Mouse (Mus musculus): ENCODE measurements around the gene Rab8a. TPM values are rescaled to one million over a fixed set of nuclear protein-coding genes. Genes with fewer than 3 reads are reported as not detected.

Gene Rab8a
- polyA plus RNA-seq, 1 experiment from 2014 or later, result 102 TPM

GRCm38 (mm10) chr8:72208582-72208981 lies 47.6 kb downstream of the Rab8a start:
- DNase-seq (ENCODE audit: low spot score), result no peak

GRCm38 (mm10) chr8:72210222-72210621 lies 49.2 kb downstream of the Rab8a start:
- 74% methylated on average over 4 of the region's 4 CpGs for WGBS
- no peak for DNase-seq (ENCODE audit: low spot score)
- Histone ChIP-seq H3K4me3 (ENCODE audit: low read depth, low read length) (no peak overlapping the region), H3K36me3 (replicated peaks; ENCODE audit: control insufficient read depth, insufficient read depth, low read depth, low read length) (no peaks in the 10 kb centered on the region), H3K27me3 (ENCODE audit: control insufficient read depth, insufficient read depth, low read length) (no peaks in the 10 kb centered on the region), H3K27ac (replicated peaks; ENCODE audit: low read depth, low read length) (no peak overlapping the region), H3K4me1 (ENCODE audit: control insufficient read depth, insufficient read depth, low read length) (no peaks in the 10 kb centered on the region), H3K9me3 (replicated peaks; ENCODE audit: control insufficient read depth, low read length) (no peaks in the 10 kb centered on the region), H3K9ac (replicated peaks; ENCODE audit: low read length) (no peak overlapping the region), H3K4me2 (ENCODE audit: low read depth, low read length) (no peak overlapping the region)
- ATAC-seq (replicated peaks; ENCODE audit: insufficient number of reproducible peaks, low FRiP score, low TSS enrichment, low read depth), result no peak

More at GRCm38 (mm10) chr8:72208582-72208981, 47.6 kb downstream of the Rab8a start:
- Histone ChIP-seq H3K36me3 (replicated peaks; ENCODE audit: control insufficient read depth, insufficient read depth, low read depth, low read length) (no peaks in the 10 kb centered on the region), H3K27me3 (ENCODE audit: control insufficient read depth, insufficient read depth, low read length) (no peaks in the 10 kb centered on the region), H3K9me3 (replicated peaks; ENCODE audit: control insufficient read depth, low read length) (no peaks in the 10 kb centered on the region), H3K4me1 (ENCODE audit: control insufficient read depth, insufficient read depth, low read length) (no peaks in the 10 kb centered on the region), H3K4me2 (ENCODE audit: low read depth, low read length) (no peak overlapping the region), H3K4me3 (ENCODE audit: low read depth, low read length) (no peak overlapping the region), H3K27ac (replicated peaks; ENCODE audit: low read depth, low read length) (no peak overlapping the region), H3K9ac (replicated peaks; ENCODE audit: low read length) (no peak overlapping the region)
- no peak for ATAC-seq (replicated peaks; ENCODE audit: insufficient number of reproducible peaks, low FRiP score, low TSS enrichment, low read depth)
- WGBS, result 68% methylated on average over 1 of the region's 1 CpGs

DNA sequence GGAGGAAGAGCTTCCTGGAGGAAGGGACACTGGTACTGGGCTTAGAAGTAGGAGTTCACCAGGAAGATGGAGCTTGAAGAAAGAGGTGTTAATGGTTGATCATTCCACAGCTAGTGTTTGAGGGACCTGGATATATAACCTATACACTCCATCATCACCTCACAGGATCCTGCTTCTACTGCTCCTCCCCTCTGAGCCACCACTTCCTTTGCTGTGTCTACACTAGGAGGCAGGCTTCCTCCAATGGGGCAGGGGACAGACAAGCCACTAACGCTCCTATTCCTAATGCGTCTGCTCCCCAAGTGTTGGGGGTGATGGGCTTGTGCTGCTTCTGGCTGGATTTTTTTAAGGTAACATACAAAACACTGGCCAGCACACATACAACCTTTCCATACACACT lies 49.7 kb downstream of the Rab8a start:
- Histone ChIP-seq H3K9ac (replicated peaks; ENCODE audit: low read length) (no peak overlapping the region), H3K27ac (replicated peaks; ENCODE audit: low read depth, low read length) (no peak overlapping the region), H3K4me2 (ENCODE audit: low read depth, low read length) (no peak overlapping the region), H3K27me3 (ENCODE audit: control insufficient read depth, insufficient read depth, low read length) (no peaks in the 10 kb centered on the region), H3K36me3 (replicated peaks; ENCODE audit: control insufficient read depth, insufficient read depth, low read depth, low read length) (no peaks in the 10 kb centered on the region), H3K4me1 (ENCODE audit: control insufficient read depth, insufficient read depth, low read length) (no peaks in the 10 kb centered on the region), H3K9me3 (replicated peaks; ENCODE audit: control insufficient read depth, low read length) (no peaks in the 10 kb centered on the region), H3K4me3 (ENCODE audit: low read depth, low read length) (no peak overlapping the region)
- no peak for ATAC-seq (replicated peaks; ENCODE audit: insufficient number of reproducible peaks, low FRiP score, low TSS enrichment, low read depth)
- no peak for DNase-seq (ENCODE audit: low spot score)
- 71% methylated on average over 2 of the region's 2 CpGs for WGBS

DNA sequence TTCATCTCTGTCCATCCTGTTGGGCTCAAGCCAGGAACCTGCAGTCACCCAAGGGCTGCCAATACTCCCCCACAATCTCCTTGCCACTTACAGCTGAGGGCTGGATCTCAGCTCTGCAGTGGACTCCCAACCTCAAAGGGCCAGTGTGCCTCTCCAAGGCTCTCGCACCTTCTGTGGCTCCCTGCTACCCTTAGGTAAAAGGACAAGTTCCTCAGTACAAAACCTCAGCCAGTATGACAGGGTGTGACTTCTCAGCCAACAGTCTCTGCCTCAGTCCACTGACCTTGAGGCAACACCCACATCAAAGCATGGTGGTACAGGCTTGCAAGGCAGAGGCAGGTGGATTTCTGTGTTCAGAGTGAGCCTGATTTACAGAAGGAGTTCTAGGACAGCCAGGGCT lies 50.8 kb downstream of the Rab8a start:
- DNase-seq (ENCODE audit: low spot score) (no peak), ATAC-seq (replicated peaks; ENCODE audit: insufficient number of reproducible peaks, low FRiP score, low TSS enrichment, low read depth) (no peak)
- no peaks in the 10 kb centered on the region for H3K36me3 ChIP-seq (replicated peaks; ENCODE audit: control insufficient read depth, insufficient read depth, low read depth, low read length)
- H3K27me3 ChIP-seq (ENCODE audit: control insufficient read depth, insufficient read depth, low read length), result no peaks in the 10 kb centered on the region
- no peak overlapping the region for H3K9ac ChIP-seq (replicated peaks; ENCODE audit: low read length)
- no peak overlapping the region for H3K27ac ChIP-seq (replicated peaks; ENCODE audit: low read depth, low read length)
- no peaks in the 10 kb centered on the region for H3K4me1 ChIP-seq (ENCODE audit: control insufficient read depth, insufficient read depth, low read length)
- WGBS, result 79% methylated on average over 1 of the region's 1 CpGs
- no peak overlapping the region for H3K4me2 ChIP-seq (ENCODE audit: low read depth, low read length)
- no peaks in the 10 kb centered on the region for H3K9me3 ChIP-seq (replicated peaks; ENCODE audit: control insufficient read depth, low read length)
- H3K4me3 ChIP-seq (ENCODE audit: low read depth, low read length), result no peak overlapping the region

DNA sequence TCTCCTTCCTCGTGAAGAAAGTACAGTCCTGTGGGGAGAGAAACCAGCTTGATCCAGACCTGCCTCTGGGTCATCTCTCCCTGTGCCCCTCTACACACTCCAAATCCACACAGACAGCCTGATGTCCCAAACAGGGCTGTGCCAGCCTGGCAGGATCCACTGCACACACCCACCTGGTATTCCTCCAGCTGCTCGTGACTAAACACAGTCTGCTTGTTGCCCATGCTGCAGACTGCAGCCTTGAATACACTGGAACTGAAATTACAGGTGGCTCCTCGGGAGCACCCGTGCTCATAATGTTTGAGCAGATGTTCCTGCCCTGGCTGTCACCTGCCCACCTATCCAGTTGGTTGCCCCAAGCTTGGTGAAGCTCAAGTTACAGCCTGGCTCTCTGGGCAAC lies 51.8 kb downstream of the Rab8a start, which contains the start of gene Cib3:
Cib3 (minus strand) TSS at position 87 of the 400 bp plus-strand sequence.
- no peak within 1 kb of the TSS for H3K4me3 ChIP-seq (ENCODE audit: low read depth, low read length)
- no peak for ATAC-seq (replicated peaks; ENCODE audit: insufficient number of reproducible peaks, low FRiP score, low TSS enrichment, low read depth)
- H3K9me3 ChIP-seq (replicated peaks; ENCODE audit: control insufficient read depth, low read length), result no peaks in the 10 kb centered on the region
- no peak within 1 kb of the TSS for H3K9ac ChIP-seq (replicated peaks; ENCODE audit: low read length)
- no peaks in the 10 kb centered on the region for H3K36me3 ChIP-seq (replicated peaks; ENCODE audit: control insufficient read depth, insufficient read depth, low read depth, low read length)
- no peaks in the 10 kb centered on the region for H3K4me1 ChIP-seq (ENCODE audit: control insufficient read depth, insufficient read depth, low read length)
- WGBS, result 68% methylated on average over 4 of the region's 4 CpGs
- no peak within 1 kb of the TSS for H3K4me2 ChIP-seq (ENCODE audit: low read depth, low read length)
- DNase-seq (ENCODE audit: low spot score), result no peak
- no peaks in the 10 kb centered on the region for H3K27me3 ChIP-seq (ENCODE audit: control insufficient read depth, insufficient read depth, low read length)
- no peak within 1 kb of the TSS for H3K27ac ChIP-seq (replicated peaks; ENCODE audit: low read depth, low read length)

DNA sequence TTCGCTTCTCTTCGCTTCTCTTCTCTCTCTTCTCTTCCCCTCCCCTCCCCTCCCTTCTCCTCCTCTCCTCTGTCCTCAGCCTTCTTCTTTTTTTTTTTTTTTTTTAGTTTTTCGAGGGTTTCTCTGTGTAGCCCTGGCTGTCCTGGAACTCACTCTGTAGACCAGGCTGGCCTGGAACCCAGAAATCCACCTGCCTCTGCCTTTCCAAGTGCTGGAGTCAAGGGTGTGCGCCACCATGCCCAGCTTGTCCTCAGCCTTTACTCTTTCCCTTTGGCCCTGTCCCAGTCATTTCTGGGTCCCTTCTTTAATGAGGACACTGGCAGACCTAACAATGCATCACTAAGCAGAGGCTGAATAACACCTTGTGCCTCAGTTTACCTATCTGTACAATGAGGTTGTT lies 52.5 kb downstream of the Rab8a start, which contains the start of gene Gm11034:
Gm11034 (minus strand) TSS at position 101 of the 400 bp plus-strand sequence.
- Histone ChIP-seq H3K36me3 (replicated peaks; ENCODE audit: control insufficient read depth, insufficient read depth, low read depth, low read length) (no peaks in the 10 kb centered on the region), H3K9me3 (replicated peaks; ENCODE audit: control insufficient read depth, low read length) (no peaks in the 10 kb centered on the region), H3K4me3 (ENCODE audit: low read depth, low read length) (no peak within 1 kb of the TSS), H3K27me3 (ENCODE audit: control insufficient read depth, insufficient read depth, low read length) (no peaks in the 10 kb centered on the region), H3K27ac (replicated peaks; ENCODE audit: low read depth, low read length) (no peak within 1 kb of the TSS), H3K4me2 (ENCODE audit: low read depth, low read length) (no peak within 1 kb of the TSS), H3K9ac (replicated peaks; ENCODE audit: low read length) (no peak within 1 kb of the TSS), H3K4me1 (ENCODE audit: control insufficient read depth, insufficient read depth, low read length) (no peaks in the 10 kb centered on the region)
- ATAC-seq (replicated peaks; ENCODE audit: insufficient number of reproducible peaks, low FRiP score, low TSS enrichment, low read depth) (no peak), DNase-seq (ENCODE audit: low spot score) (no peak)
- 75% methylated on average over 4 of the region's 4 CpGs for WGBS

DNA sequence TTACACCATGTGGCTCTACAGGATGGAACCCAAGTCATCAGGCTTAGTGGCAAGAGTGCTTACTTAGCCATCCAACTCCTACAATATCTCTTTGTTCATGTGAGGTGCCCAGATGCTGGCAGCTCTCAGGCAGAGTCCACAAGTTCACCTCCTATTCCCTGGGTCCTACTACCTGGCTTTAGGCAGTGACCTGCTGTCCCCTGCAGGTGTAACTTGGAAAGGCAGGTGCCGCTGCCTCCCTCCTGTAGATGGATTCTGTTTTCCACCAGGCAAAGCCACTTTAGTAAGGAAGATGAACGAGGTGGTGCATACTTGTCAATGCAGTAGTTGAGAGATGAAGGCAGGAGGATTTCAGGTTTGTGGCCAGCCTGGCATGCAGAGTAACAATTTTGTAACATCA lies 54.1 kb downstream of the Rab8a start:
- no peaks in the 10 kb centered on the region for H3K4me1 ChIP-seq (ENCODE audit: control insufficient read depth, insufficient read depth, low read length)
- H3K36me3 ChIP-seq (replicated peaks; ENCODE audit: control insufficient read depth, insufficient read depth, low read depth, low read length), result no peaks in the 10 kb centered on the region
- no peak overlapping the region for H3K4me2 ChIP-seq (ENCODE audit: low read depth, low read length)
- WGBS, result 40% methylated on average over 2 of the region's 2 CpGs
- DNase-seq (ENCODE audit: low spot score) (no peak), ATAC-seq (replicated peaks; ENCODE audit: insufficient number of reproducible peaks, low FRiP score, low TSS enrichment, low read depth) (no peak)
- no peak overlapping the region for H3K27ac ChIP-seq (replicated peaks; ENCODE audit: low read depth, low read length)
- H3K9me3 ChIP-seq (replicated peaks; ENCODE audit: control insufficient read depth, low read length), result no peaks in the 10 kb centered on the region
- H3K9ac ChIP-seq (replicated peaks; ENCODE audit: low read length), result no peak overlapping the region
- no peaks in the 10 kb centered on the region for H3K27me3 ChIP-seq (ENCODE audit: control insufficient read depth, insufficient read depth, low read length)
- no peak overlapping the region for H3K4me3 ChIP-seq (ENCODE audit: low read depth, low read length)

DNA sequence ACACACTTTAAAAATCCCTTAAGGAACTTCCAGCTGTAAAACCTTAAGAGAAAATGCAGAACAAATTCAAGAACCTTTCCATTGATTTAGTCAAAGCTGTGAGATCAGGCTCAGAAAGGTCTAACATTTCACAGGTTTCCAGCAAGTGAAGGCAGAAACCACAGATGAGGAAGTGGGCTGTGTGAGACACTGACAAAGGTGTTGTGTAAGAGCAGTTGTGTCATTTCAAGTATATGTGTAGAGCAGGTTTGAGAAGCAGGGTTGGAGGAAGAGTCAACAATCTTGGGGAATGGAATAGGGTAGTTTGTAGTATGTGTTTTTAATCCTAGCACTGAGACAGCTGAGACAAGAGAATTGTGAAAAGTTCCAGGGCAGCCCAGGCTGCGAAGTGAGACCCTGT lies 54.9 kb downstream of the Rab8a start:
- H3K36me3 ChIP-seq (replicated peaks; ENCODE audit: control insufficient read depth, insufficient read depth, low read depth, low read length), result no peaks in the 10 kb centered on the region
- ATAC-seq (replicated peaks; ENCODE audit: insufficient number of reproducible peaks, low FRiP score, low TSS enrichment, low read depth), result no peak
- H3K4me3 ChIP-seq (ENCODE audit: low read depth, low read length), result no peak overlapping the region
- no peak overlapping the region for H3K4me2 ChIP-seq (ENCODE audit: low read depth, low read length)
- no peaks in the 10 kb centered on the region for H3K9me3 ChIP-seq (replicated peaks; ENCODE audit: control insufficient read depth, low read length)
- WGBS, result 43% methylated on average over 1 of the region's 1 CpGs
- H3K9ac ChIP-seq (replicated peaks; ENCODE audit: low read length), result no peak overlapping the region
- no peak overlapping the region for H3K27ac ChIP-seq (replicated peaks; ENCODE audit: low read depth, low read length)
- no peak for DNase-seq (ENCODE audit: low spot score)
- no peaks in the 10 kb centered on the region for H3K27me3 ChIP-seq (ENCODE audit: control insufficient read depth, insufficient read depth, low read length)
- H3K4me1 ChIP-seq (ENCODE audit: control insufficient read depth, insufficient read depth, low read length), result no peaks in the 10 kb centered on the region

Data from embryonic facial prominence, embryonic 11.5 days (tissue).